Mouse (Mus musculus) lung, postnatal 0 days (tissue): ENCODE data around the gene Fryl. TPM values are rescaled to one million over a fixed set of nuclear protein-coding genes. Genes with fewer than 3 reads are reported as not detected.
A peak's percentile ranks its signal among the peaks of the same experiment; 100 is the strongest.

Experiments used
- ATAC-seq: fragments of 200-750 bp; cut with Nextera tagmentation; 2 replicates; pipeline ENCODE4 v1.8.0; 2017; ENCODE audit warnings: moderate library complexity
- DNase-seq: peaks from one replicate; pipeline ENCODE4 v3.0.0-alpha.2; 2016; ENCODE audit warnings: low spot score
- H3K27ac ChIP-seq: fragments of 300-500 bp; sonication (generic); 2 replicates; pipeline ENCODE4 v1.5.1; 2014; ENCODE audit warnings: antibody characterized with exemption, mild to moderate bottlenecking, low read length, mixed read lengths
- H3K27me3 ChIP-seq: fragments of 300-500 bp; sonication (generic); replicated peaks from 2 replicates; pipeline ENCODE4 v1.6.1; 2014; ENCODE audit warnings: low read length, mixed read lengths; ENCODE audit not compliant: insufficient read depth
- H3K36me3 ChIP-seq: fragments of 300-500 bp; sonication (generic); 2 replicates; pipeline ENCODE4 v1.6.1; 2014; ENCODE audit warnings: low read length, mixed read lengths; ENCODE audit not compliant: insufficient read depth
- H3K4me1 ChIP-seq: fragments of 300-500 bp; sonication (generic); 2 replicates; pipeline ENCODE4 v1.6.1; 2014; ENCODE audit warnings: antibody characterized with exemption, low read depth, low read length, mixed read lengths; ENCODE audit not compliant: insufficient read depth
- H3K4me2 ChIP-seq: fragments of 300-500 bp; sonication (generic); replicated peaks from 2 replicates; pipeline ENCODE4 v1.6.1; 2014; ENCODE audit warnings: low read depth, mild to moderate bottlenecking, low read length, moderate library complexity, mixed read lengths
- H3K4me3 ChIP-seq: fragments of 300-500 bp; sonication (generic); 2 replicates; pipeline ENCODE4 v1.5.1; 2014; ENCODE audit warnings: low read depth, low read length
- H3K9ac ChIP-seq: fragments of 300-500 bp; sonication (generic); replicated peaks from 2 replicates; pipeline ENCODE4 v1.6.1; 2014; ENCODE audit warnings: low read depth, mild to moderate bottlenecking
- H3K9me3 ChIP-seq: fragments of 300-500 bp; sonication (generic); 2 replicates; pipeline ENCODE4 v1.6.1; 2016; ENCODE audit warnings: low read length, mixed read lengths
- CTCF ChIP-seq: IDR thresholded peaks from 2 replicates; pipeline ENCODE4 v1.5.1; 2016; ENCODE audit warnings: antibody characterized with exemption, mild to moderate bottlenecking
- EP300 ChIP-seq: IDR thresholded peaks from 2 replicates; pipeline ENCODE4 v1.6.1; 2016; ENCODE audit warnings: antibody characterized with exemption, mild to moderate bottlenecking, control low read depth
- WGBS: fragments of 180-500 bp; shearing (Covaris S2); extraction: QIAGEN DNeasy Blood & Tissue Kit; methylation state at CpG from one replicate; pipeline ENCODE4 v1.1.7; 2014; 5-methylcytosine and 5-hydroxymethylcytosine counted together
- polyA plus RNA-seq: library from polyadenylated mRNA; unstranded; fragments of >200 nt; fragmentation: Nextera tagmentation; extraction: Ambion mirVana; gene quantifications from 2 replicates; pipeline ENCODE4 v1.2.1, GENCODE M21; 2015

Gene Fryl
- polyA plus RNA-seq, 1 experiment from 2014 or later: 20.9 TPM

DNA sequence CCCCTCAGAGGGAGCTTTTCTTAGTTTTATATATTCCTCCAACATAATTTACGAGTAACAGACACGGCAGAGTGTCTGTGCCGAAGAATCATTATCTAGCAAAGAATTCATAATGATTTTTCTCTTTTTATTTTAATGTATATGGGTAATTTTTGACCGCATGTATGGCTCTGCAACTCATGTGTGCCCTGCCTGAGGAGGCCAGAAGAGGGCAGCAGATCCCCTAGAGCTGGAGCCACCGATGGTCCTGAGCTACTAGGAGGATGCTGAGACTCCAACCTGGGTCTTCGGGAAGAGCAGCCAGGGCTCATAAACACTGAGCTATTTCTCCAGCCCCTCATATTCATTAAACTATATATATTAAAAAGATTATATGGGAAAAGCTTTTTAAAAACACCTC lies 200.0 kb downstream of the Fryl start:
- H3K4me3 ChIP-seq: no peak overlapping the region
- H3K27ac ChIP-seq: no peak overlapping the region
- TF ChIP-seq CTCF (peak; percentile 54), EP300 (no peak)
- 93% methylated on average over 6 of the region's 6 CpGs for WGBS
- H3K4me2 ChIP-seq: no peak overlapping the region
- no peak for DNase-seq
- ATAC-seq: no peak
- H3K9ac ChIP-seq: no peak overlapping the region
- H3K36me3 ChIP-seq: peaks cover 51% of the 10 kb centered on the region
- no peaks in the 10 kb centered on the region for H3K27me3 ChIP-seq
- no peaks in the 10 kb centered on the region for H3K9me3 ChIP-seq
- H3K4me1 ChIP-seq: no peaks in the 10 kb centered on the region

DNA sequence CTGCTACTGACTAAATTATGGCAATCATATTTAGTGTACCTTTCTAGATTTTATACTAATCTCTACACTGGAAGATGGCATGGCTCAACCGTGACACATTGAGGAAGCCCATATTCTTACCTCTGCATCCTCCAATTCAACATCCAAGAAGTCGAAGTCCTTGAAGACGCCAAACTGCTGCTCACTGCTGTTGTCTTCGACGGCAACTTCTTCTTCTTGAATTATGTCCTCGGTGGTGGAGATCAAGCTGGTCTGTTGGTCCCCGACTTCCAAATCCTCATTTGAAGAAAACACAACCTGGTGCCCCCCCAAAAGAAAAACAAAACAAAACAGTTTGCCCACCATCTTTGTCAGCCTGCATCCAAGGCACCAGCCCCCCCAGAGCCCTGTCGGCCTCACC lies 202.5 kb downstream of the Fryl start:
- H3K9me3 ChIP-seq: no peaks in the 10 kb centered on the region
- H3K4me2 ChIP-seq: no peak overlapping the region
- ATAC-seq: no peak
- no peak overlapping the region for H3K9ac ChIP-seq
- WGBS: 93% methylated on average over 8 of the region's 8 CpGs
- no peaks in the 10 kb centered on the region for H3K27me3 ChIP-seq
- no peak overlapping the region for H3K27ac ChIP-seq
- peaks cover 72% of the 10 kb centered on the region for H3K36me3 ChIP-seq
- H3K4me3 ChIP-seq: no peak overlapping the region
- no peak for DNase-seq
- TF ChIP-seq EP300: no peak
- no peak for TF ChIP-seq CTCF
- no peaks in the 10 kb centered on the region for H3K4me1 ChIP-seq

DNA sequence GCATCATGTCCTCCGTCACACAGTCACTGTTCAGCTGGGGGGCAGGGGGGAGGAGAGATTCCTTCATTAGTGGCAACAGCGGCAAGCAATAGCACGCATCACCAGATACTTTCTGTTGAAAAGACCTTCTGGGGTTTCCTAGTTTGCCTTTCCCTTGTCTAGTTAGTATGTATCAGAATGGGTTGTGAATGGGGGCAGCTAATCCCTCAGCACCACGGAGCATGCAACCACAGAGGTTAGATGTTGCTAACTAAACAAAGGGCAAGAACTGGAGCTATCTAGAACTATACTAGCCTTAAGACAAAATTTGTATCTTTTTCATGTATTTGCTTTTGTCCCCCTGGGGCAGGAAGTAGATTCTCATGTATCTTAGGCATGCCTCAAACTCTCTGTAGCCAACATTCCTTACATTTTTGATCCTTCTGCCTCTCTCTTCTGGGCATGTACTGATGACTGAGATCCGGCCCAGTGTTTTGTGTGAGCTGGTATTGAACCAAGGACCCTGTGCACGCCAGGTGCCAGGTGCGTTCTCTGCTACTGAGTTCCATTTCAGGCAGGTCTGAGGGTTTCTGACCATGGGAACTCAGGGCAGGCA lies 208.7 kb downstream of the Fryl start:
- H3K4me1 ChIP-seq: no peaks in the 10 kb centered on the region
- DNase-seq (no peak), ATAC-seq (no peak)
- no peak for TF ChIP-seq EP300
- TF ChIP-seq CTCF: no peak
- no peaks in the 10 kb centered on the region for H3K27me3 ChIP-seq
- H3K4me2 ChIP-seq: no peak overlapping the region
- no peaks in the 10 kb centered on the region for H3K9me3 ChIP-seq
- 72% methylated on average over 7 of the region's 7 CpGs for WGBS
- H3K9ac ChIP-seq: no peak overlapping the region
- H3K4me3 ChIP-seq: no peak overlapping the region
- H3K27ac ChIP-seq: no peak overlapping the region
- peaks cover 64% of the 10 kb centered on the region for H3K36me3 ChIP-seq

DNA sequence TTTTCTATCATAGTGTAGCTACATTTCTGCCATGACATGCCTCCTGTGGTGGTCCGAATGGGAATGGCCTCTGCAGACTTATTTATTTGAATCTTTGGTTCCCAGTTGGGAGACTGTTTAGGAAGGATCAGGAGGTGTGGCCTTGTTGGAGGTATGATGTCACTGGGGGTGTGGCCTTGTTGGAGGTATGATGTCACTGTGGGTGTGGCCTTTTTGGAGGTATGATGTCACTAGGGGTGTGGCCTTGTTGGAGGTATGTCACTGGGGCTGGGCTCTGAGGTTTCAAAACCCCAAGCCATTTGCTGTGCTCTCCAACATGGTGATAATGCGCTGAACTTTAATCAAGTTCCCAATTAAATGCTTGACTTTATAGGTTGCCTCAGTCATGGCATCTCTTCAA lies 212.4 kb downstream of the Fryl start:
- Histone ChIP-seq H3K4me2 (no peak overlapping the region), H3K4me3 (no peak overlapping the region), H3K36me3 (peaks cover 45% of the 10 kb centered on the region), H3K9me3 (no peaks in the 10 kb centered on the region), H3K9ac (no peak overlapping the region), H3K4me1 (no peaks in the 10 kb centered on the region), H3K27me3 (no peaks in the 10 kb centered on the region), H3K27ac (no peak overlapping the region)
- DNase-seq (no peak), ATAC-seq (no peak)
- TF ChIP-seq EP300 (no peak), CTCF (no peak)
- WGBS: 94% methylated on average over 2 of the region's 2 CpGs

DNA sequence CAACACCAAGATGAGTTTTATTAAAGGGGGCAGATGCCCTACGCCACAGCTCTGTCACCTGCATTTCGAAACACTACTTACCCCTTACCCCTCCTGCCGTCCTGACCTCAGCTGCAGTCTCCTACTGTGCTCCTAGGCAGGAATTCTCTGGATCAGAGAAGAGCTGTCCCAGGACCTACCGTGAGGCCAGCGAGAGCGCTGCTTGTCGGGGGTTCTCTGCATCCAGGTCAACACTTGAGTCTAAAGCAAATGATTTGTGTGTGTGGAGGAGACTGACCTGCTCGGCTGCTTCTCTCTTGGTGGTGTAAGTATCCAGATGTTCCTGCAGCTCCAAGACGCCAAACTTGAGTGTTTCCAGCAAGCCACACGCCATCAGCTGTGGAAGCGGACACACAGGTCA lies 223.9 kb downstream of the Fryl start:
- no peak for ATAC-seq
- WGBS: 76% methylated on average over 11 of the region's 11 CpGs
- Histone ChIP-seq H3K36me3 (peaks cover 37% of the 10 kb centered on the region), H3K4me1 (no peaks in the 10 kb centered on the region), H3K27ac (no peak overlapping the region), H3K9me3 (no peaks in the 10 kb centered on the region), H3K4me3 (no peak overlapping the region), H3K9ac (no peak overlapping the region), H3K4me2 (no peak overlapping the region), H3K27me3 (no peaks in the 10 kb centered on the region)
- no peak for TF ChIP-seq EP300
- no peak for TF ChIP-seq CTCF
- DNase-seq: no peak

DNA sequence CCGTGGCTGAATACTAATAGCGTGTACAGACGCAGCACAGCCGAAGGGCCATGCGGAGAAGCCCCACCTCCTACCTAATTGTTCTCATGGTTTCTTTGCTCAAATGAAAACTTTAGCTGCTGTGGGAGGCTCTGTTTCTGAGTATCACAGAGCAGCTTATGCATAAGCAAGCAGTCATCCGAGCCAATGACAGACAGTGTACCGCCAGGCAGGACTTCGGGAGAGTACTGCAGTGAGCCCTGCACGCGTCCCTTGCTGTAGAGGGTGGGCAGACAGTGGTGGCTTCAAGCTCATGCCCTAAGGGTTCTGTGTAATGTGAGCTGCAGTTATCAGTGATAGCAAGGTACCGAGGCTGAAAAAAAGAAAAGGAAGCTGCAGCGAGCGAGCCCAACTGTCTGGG lies 227.8 kb downstream of the Fryl start:
- ATAC-seq (no peak), DNase-seq (no peak)
- H3K27me3 ChIP-seq: no peaks in the 10 kb centered on the region
- no peaks in the 10 kb centered on the region for H3K9me3 ChIP-seq
- peaks cover 31% of the 10 kb centered on the region for H3K36me3 ChIP-seq
- no peak overlapping the region for H3K4me2 ChIP-seq
- no peak overlapping the region for H3K9ac ChIP-seq
- H3K27ac ChIP-seq: no peak overlapping the region
- 67% methylated on average over 13 of the region's 13 CpGs for WGBS
- TF ChIP-seq EP300 (no peak), CTCF (no peak)
- H3K4me3 ChIP-seq: no peak overlapping the region
- H3K4me1 ChIP-seq: no peaks in the 10 kb centered on the region

DNA sequence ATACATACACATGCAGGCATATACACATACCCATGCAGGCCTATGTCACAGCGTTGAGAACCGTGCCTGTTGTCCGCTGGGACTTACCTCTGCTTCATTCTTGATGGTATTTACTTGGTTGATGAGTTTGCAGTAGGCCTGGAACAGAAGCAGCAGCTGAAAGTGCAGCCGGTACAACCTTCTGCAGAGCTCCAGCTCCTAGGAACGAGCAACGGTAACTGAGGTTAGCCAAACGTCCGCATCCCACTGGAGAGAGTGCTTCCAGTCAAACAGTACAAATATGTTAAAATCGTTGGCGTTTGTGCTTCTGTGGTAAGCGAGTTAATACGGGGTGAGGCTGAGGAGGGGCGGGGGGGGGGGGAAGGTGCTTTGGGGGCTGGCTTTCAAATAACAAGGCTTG lies 232.6 kb downstream of the Fryl start:
- WGBS: 83% methylated on average over 13 of the region's 13 CpGs
- H3K36me3 ChIP-seq: peaks cover 24% of the 10 kb centered on the region; the same call in 1 of the 2 replicates
- H3K4me3 ChIP-seq: no peak overlapping the region
- TF ChIP-seq EP300 (no peak), CTCF (no peak)
- ATAC-seq (no peak), DNase-seq (no peak)
- H3K27ac ChIP-seq: no peak overlapping the region
- H3K9ac ChIP-seq: no peak overlapping the region
- H3K4me2 ChIP-seq: no peak overlapping the region
- no peaks in the 10 kb centered on the region for H3K27me3 ChIP-seq
- no peaks in the 10 kb centered on the region for H3K9me3 ChIP-seq
- H3K4me1 ChIP-seq: no peaks in the 10 kb centered on the region
